Mouse (Mus musculus) brain, embryonic 14.5 days (tissue): ENCODE data around the gene Gas7. TPM values are rescaled to one million over a fixed set of nuclear protein-coding genes. Genes with fewer than 3 reads are reported as not detected.

Experiments
- DNase-seq: peaks from one replicate; pipeline ENCODE4 v3.0.0-alpha.2; 2011; ENCODE audit warnings: low read depth
- CTCF ChIP-seq: fragments of 200-500 bp; IDR thresholded peaks from 2 replicates; pipeline ENCODE4 v1.5.1; 2012; ENCODE audit warnings: inconsistent platforms, mild to moderate bottlenecking, moderate library complexity, borderline replicate concordance; ENCODE audit not compliant: insufficient read depth, insufficient read length; ENCODE audit errors: extremely low read depth
- POLR2A ChIP-seq: fragments of 200-500 bp; IDR thresholded peaks from 2 replicates; pipeline ENCODE4 v1.6.1; 2012; ENCODE audit warnings: mild to moderate bottlenecking, inconsistent platforms, borderline replicate concordance; ENCODE audit not compliant: poor library complexity, insufficient read depth, insufficient read length, severe bottlenecking; ENCODE audit errors: extremely low read depth
- polyA plus RNA-seq: library from polyadenylated mRNA; depleted of rRNA; stranded (reverse); fragments of >200 nt; gene quantifications from 2 replicates; pipeline ENCODE4 v1.2.3, GENCODE M21; 2012

The Gas7 gene
- polyA plus RNA-seq, 1 experiment, result 22.1 TPM

- DNase-seq, result peak; percentile 43
- TF ChIP-seq CTCF, result no peak
- no peak for TF ChIP-seq POLR2A
Observed at GRCm38 (mm10) chr11:67456029-67456428, 792 bp downstream of the Gas7 start.

GRCm38 (mm10) chr11:67458171-67458570 lies 2.9 kb downstream of the Gas7 start:
- TF ChIP-seq POLR2A (no peak), CTCF (peak; percentile 47; the same call in 1 of the 2 replicates)
- DNase-seq, result peak; percentile 73

- TF ChIP-seq POLR2A (no peak), CTCF (no peak)
- DNase-seq, result no peak
Observed at GRCm38 (mm10) chr11:67467132-67467531, 11.9 kb downstream of the Gas7 start.

- no peak for DNase-seq
Observed at GRCm38 (mm10) chr11:67468846-67469245, 13.6 kb downstream of the Gas7 start.

GRCm38 (mm10) chr11:67474590-67474989 lies 19.4 kb downstream of the Gas7 start:
- no peak for TF ChIP-seq POLR2A
- TF ChIP-seq CTCF, result no peak
- no peak for DNase-seq

More at GRCm38 (mm10) chr11:67468846-67469245, 13.6 kb downstream of the Gas7 start:
- no peak for TF ChIP-seq POLR2A
- TF ChIP-seq CTCF, result no peak

- DNase-seq, result no peak
- TF ChIP-seq POLR2A, result no peak
- no peak for TF ChIP-seq CTCF
Observed at GRCm38 (mm10) chr11:67479534-67479933, 24.3 kb downstream of the Gas7 start.

- DNase-seq, result no peak
- TF ChIP-seq CTCF (no peak), POLR2A (no peak)
Observed at GRCm38 (mm10) chr11:67480204-67480956, 25.1 kb downstream of the Gas7 start.

GRCm38 (mm10) chr11:67481691-67482090 lies 26.5 kb downstream of the Gas7 start:
- TF ChIP-seq CTCF, result no peak
- no peak for TF ChIP-seq POLR2A
- DNase-seq, result no peak

GRCm38 (mm10) chr11:67482217-67482760 lies 27.1 kb downstream of the Gas7 start:
- TF ChIP-seq POLR2A (no peak), CTCF (no peak)
- DNase-seq, result peak; percentile 24

GRCm38 (mm10) chr11:67488156-67488555 lies 32.9 kb downstream of the Gas7 start:
- no peak for DNase-seq
- TF ChIP-seq POLR2A (no peak), CTCF (no peak)

GRCm38 (mm10) chr11:67489647-67490175 lies 34.5 kb downstream of the Gas7 start:
- TF ChIP-seq CTCF, result no peak
- TF ChIP-seq POLR2A, result no peak
- no peak for DNase-seq
